Mouse (Mus musculus) adrenal gland, adult 8-10 months (tissue): ENCODE measurements around the gene Lmbrd2. TPM values are rescaled to one million over a fixed set of nuclear protein-coding genes. Genes with fewer than 3 reads are reported as not detected.

ENCODE experiments used
- DNase-seq: peaks from one replicate; pipeline ENCODE4 v3.0.0; 2022
- total RNA-seq, 4 experiments: library from RNA; stranded (reverse); gene quantifications; 2 replicates each; pipeline ENCODE4 v1.2.4; 2022

The Lmbrd2 gene
- 10 to 100 TPM; 26.3 to 35.9 (median 34.2) TPM for total RNA-seq

DNA sequence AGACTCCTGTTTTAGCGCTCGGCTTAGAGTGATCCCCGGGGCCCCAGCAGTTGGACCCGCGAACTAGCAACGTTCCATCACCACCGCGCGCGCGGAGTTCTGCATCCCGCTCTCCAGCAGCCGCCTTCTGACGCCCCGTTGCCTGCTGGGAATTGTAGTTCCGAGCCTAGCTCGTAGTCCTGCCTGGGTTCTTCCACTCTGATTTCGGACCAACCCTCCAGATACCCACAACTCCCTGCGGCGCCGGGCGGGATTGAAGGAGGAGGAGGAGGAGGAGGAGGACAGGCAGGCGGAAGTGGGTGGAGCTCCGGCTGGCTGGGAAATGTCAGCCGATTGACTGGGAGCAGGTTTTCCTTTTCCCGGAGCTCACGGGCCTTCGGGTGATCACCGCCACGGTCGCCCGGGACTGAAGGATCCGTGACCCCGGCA, at the start of gene Lmbrd2:
Gene Lmbrd2 (plus strand): TSS at position 299 of the 429 bp plus-strand sequence.
- peak; percentile 97 for DNase-seq

DNA sequence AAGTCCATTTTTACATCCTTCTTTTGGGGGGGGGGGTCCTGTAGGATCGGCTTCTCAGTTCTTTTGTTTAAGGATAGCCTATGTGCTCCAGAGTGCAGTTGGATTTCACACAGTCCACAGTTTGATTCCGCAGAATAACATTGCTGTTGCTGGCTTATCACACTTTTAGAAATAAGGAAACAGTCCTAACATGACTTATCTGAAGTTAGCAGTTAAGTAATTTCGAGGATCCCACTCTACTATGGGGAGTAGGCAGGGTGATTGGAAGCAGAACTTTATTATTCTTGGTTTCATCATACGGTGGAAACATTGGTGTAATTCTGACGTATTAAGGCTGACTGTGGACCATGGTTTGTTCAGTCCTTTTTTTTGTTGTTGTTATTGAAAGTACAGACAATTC, 49.7 kb upstream of the Lmbrd2 start:
- no peak for DNase-seq

DNA sequence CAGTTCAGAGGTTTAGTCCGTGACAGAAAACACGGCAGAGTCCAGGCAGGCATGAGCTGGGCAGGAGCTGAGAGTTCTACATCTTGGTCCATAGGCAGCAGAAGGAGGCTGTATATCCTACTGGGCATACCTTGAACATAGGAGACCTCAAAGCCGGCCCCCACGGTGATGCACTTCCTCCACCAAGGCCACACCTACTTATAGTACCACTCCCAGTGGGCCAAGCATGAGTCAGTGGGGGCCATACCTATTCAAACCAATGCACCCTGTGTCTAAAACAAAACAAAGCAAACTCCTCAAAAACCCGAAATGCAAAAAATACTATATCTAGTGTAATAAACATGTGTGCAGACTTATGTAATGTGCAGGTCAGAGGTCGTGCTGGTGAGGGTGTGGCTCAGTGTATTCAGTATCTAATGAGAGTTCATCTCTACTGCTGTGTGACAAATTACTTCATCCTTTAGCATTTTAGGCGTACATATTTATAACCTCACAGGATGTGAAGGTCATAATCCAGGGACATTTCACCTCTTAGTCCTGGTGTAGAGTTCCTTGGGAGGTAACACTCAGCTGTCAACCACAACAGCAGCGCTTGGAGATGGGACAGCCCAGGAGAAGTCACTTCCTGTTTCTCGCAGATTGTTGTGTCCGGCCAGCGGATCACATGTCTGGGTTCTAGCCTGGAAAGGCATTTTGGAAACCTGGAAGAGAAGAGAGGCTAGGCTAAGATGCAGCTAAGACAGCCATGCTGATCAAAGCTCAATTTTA, 46.6 kb upstream of the Lmbrd2 start:
- no peak for DNase-seq

DNA sequence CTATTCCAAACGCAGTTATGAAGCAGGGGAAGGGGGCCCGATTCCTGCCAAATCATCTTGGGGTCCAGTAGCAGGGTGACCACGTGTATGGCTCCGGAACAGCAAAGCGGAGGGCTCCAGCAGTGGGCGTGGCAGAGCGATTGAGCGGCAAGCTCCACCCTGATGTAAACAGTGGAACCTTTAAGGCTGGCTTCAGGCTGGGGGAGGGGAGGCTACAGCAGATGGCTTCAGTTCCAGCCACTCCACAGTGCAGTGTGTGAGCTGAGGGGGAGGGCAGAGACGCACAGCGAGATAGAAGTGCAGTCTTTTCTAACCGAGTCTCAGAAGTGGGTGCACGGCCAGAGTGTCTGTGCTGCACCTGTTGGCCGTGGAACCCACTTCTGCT, 46.0 kb upstream of the Lmbrd2 start:
- no peak for DNase-seq

DNA sequence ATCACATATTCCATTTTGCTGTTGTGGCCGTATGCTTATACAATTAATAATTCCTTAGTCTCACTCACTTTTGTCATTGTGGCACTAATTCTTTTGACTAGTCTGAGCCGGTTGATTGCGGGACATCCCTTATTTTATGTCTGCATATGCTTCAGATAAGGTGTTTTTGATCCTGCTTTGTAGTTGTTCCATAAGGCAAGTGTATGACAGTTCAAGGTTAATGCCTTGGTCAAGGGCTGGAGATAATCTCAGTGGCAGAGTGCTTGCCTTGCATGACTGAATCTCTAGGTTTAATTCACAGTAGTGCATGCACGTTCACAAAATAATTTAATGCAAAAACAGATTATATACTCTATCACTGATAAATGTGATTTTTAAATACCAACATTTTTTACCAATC, 43.5 kb upstream of the Lmbrd2 start:
- DNase-seq, result no peak

DNA sequence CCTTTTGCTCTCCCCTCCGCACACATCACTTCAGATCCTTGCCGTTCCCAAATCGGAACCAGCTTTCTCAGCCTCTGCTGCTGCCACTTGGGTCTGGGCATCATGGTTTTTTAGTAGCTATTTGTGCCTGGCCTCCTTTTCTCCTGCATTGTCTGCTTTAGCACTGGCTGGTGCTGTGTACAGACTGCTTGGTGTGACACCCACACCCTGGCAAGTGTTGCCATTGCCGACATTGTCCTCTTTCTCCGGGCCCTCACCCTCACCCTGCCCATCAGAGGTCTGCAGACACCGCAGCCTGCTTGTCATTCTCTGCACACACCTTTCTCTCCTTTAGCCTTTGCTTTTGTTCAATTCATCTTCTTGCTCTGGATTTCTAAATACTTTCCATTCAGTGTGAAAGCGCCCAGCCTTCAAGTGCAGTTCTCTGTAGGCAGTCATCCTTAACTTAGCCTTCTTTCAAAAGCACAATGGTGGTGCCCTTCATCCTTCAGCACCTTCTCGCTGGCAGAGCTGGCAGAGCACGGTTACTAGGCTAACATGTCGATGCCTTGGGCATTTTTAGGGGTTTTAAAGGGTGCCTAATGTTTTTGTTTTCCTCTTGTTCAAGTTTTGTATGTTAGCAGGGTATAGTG, 39.8 kb upstream of the Lmbrd2 start:
- no peak for DNase-seq

DNA sequence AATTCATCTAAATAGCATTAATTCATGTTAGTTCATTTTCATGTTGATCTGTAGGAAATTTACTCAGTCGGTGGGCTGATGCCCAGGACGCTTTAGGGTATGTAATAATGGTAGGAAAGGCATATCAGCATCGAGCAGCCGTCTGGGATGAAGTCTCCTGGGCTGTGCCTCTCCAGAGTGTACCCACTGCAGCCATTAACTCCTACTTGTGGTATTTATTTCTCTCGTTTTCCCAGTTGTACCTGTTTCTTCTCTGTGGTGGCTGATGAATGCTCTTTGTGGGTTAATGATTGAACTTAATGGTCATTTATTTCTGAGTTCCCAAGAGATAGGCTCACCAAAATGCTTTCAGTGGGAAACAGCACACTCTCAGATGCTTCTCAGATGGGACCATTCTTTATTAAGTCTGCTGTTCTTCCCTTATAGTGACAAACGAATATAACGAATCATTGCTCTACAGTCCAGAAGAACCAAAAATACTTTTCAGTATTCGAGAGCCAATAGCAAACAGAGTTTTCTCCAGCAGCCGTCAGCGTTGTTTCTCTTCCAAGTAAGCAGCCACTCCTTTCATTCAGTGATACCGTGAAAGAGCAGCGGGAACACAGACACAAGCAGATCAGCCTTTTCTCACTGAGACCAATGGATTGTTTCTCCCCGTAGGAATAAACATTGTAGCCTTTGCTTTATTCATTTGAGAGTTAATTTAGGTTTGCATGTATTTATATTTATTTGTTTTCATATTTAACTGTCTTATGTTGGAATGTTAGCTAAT, 33.9 kb upstream of the Lmbrd2 start:
- no peak for DNase-seq

DNA sequence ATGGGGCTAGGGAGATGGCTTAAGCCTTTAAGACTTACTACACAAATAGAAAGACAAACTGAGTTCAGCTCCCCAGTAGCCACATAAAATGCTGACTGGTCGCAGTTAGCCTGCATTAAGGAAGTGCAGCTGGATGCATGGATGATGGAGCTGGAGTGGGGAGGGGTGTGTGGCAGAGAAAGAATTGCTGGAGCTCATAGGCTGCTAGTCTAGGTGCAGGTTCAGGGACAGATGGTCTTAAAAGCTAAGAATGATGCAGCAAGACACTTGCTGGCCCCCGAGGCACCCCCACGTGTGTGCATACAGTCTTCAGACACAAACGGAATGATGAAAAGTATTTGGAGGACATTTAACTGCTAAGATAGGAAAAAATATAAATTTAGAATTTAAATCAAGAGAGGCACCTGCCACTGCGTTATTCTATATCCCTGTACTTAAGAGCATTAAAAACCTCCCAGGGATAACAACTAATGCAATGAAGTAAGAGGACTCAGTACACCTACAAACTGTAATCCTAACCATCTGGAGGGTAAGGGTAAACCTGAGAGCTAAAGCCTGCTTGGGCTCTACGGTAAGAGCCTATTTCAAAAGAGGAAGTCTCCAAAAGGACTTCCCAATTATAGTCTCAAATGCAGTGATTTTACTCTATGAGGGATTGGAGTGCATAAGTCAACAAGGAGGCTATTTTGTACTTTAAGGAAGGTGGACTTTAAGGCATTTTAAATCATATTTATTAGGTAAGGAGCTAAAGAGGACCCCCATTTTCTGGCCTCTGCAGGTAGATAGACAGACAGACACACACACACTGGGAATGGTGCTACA, 29.6 kb upstream of the Lmbrd2 start:
- DNase-seq, result no peak

DNA sequence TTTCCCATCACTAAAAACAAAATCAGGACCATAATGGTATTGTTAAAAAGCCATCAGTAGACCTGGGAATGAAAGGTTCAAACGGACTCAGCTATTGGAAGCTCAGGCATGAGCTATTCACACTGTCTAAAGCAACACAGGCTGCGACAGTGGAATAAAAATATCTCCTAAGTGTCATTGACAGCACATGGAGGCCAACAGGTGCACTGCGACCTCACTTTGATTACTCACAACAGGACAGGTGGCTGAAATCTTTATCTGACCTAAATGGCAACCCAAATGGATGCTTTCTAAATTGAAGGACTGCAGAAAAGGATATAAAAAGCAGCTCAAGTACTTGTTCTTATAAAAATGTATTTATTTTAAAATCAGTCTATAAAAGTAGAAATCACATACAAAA, 28.7 kb upstream of the Lmbrd2 start:
- no peak for DNase-seq

DNA sequence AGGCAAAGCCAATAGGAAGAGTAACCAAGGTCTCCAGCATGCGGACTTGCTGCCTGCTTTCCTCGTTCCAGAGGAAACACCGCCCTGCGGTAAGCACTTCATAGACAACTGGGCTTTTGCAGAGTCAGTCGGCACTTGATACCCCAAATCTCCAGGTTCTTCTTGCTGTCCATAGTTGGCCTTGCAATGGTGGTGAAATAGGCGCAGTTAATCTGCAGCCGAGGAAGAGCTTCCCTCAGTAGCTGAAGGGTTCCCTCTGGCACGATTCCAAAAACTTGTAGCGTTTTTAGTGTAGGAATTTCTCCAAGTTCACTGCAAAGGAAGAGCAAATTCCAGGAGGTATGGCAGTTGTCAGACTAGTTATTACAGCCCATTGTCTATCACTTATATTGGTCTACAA, 26.8 kb upstream of the Lmbrd2 start:
- DNase-seq, result no peak

DNA sequence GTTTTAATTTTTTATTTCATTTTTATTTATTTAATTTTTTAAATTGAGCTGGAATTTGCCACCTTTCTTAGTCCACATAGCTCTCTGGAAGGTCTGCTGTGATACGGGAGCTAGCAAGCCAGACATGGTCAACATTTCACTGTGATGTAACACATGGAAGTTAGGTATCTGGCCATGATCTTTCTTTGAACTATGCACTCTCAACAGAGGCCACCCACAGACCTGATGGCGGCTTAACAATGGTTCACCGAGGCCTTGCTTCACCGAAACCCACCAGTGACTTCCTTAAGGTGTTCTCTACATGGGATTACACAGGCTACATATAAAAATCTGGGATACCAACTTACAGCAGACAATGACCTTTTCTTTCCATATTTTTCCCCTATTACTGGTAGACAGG, 26.2 kb upstream of the Lmbrd2 start:
- no peak for DNase-seq

DNA sequence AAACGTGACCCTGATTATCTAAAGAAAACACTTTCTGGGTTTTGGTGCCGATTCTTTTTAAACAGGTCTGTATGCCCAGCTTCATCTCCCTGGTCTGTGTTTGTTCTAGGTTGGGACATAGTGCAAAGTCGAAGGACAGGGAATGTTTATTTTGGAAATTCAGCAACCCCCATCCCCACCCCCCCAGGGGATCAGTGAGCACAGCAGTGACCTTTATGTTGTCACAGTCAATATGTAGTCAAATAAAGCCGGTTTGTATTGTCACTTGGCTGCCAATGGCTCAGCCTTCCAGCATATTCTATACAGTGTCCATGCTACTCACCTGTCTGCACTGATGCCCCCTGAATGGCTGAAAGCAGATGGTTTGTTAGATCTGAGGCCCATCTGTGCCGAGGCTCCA, 25.8 kb upstream of the Lmbrd2 start:
- DNase-seq, result no peak

DNA sequence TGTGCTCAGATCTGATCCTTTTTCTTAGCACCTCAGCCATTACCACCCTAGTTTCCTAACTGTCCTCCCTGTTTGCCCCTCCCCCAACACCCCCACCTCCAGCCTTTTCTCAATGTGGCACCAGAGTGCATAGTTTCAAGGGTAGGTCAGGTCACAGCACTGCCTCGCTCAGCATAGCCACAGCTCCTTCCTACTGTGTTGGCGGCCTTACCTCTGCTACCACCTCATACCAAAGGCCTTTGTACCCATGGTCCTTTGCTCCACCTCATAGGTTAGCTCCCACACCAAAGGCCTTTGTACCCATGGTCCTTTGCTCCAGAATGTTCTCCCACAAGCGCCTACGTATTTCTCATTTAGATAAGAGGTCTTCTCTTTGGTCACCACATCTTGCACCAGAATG, 21.5 kb upstream of the Lmbrd2 start:
- DNase-seq, result no peak

DNA sequence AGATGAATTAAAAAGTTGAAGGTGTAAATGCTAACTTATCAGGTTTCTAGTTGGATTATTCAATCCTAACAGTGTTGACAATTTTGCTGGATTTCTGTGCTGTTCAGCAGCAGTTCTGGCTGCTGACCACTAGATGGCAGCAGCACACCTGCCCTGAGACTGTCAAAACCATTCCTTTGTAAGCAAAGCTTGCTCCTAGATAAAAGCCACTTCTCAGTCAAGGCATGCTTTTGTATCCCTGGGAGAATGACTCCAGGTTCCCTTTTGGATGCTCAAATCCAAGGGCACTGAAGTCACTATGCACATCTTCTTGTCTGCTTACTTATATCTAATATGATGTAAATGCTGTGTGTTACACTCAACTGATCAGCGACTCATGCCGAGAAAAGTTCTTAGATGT, 20.3 kb upstream of the Lmbrd2 start:
- peak; percentile 26 for DNase-seq

DNA sequence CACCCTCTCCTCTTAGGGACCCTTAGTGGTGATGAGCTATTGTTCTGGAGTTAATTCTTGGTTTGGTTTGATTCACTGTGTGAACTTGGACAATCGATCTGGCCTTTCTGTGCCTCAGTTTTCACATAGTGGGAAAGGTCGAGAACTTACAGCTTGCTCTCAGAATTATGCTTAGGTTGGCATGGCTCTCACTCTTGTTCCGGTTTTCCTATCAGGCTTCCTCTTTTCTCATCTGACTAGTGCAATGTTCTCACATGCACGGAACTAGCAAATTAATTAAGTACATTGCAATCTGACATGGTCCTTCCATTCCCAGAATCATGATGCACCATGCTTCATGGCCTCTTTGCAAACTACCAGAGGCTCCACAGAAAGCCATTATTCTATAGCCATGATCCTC, 17.4 kb upstream of the Lmbrd2 start:
- DNase-seq, result no peak

DNA sequence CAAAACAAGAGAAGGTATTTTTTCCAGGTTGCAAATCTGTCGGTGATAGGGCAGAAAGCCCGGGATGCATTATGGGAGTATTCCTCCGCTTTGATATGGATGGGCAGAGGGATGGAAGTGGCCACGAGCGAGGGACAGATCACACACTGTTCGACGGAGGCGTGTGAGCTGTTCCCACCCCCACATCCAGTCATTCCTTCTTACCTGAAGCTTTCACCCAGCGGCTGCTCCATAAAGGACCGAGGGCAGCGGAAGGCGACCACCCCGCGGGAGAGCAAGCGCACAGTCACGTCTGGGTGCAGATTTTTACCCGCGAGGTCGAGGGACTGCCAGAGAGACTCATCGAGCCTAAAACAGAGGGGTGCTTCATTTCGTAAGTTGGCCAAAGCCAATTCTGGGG, 15.5 kb upstream of the Lmbrd2 start:
- DNase-seq, result no peak

DNA sequence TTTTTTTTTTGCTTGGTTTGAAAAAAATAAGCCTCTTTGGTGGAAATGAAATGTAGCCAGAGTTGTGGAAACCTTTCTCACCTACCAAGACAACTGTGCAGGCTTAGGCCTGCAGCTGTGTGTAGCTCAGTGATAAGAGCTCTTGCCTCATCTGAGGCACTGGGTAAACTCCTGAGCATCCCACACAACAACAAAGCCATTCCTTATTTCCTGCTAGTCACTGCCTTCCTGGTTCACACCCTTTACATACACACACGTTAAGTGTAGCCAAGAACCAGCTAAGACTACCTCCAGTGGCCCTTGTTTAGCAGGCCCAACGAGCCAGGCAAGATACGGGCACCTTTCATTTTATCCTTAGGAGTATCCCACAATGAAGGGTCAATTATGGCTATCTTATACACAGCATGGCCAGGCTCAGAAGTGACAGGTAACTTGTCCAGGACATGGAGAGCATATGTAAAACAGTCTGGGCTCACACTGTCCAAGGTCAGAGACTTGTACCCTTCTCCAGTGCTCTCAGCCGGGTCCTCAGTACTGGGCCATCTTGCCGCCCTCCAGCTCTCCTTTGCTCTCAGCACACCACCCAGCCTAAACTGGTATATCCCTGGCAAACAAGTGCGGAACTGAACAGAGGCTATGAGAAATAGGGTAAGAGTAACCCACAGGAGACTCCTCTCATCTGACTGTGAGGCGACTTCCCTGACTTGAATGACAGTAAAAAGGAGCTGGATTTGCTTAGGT, 13.1 kb upstream of the Lmbrd2 start:
- DNase-seq, result no peak

DNA sequence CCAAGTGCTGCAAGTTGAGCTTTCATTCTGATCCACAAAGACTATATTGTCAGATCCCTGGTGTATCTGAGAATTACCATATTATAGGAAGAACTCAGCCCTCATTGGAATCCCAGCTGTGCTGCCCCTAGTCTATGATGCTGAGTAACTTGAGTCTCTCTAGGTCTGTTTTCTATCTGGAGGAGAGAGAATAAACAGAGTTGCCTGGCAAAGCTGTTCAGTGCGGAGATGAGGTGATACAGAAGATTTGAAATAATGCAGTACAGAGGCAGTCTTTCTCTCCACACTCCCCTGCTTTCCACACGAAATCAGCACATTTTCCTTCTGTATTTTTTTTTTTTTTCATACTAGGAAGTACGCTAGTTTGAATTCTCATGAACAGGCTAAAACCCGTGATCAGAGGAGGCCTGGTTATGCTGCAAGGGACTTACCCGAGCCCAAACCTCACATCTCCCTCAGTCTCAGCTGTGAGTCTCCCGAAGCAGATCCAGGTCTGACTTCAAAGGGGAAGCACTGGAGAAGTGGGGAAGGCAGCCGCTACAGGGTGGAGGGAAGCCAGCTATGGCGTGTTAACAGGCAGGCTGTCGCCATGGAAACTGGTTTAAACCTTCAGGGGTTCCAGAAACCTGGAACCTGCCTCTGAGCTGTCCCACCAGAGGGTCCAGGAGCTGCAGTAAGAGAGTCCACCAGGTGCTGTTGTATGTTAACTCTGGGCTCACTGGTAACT, 9.4 kb upstream of the Lmbrd2 start:
- DNase-seq, result no peak

DNA sequence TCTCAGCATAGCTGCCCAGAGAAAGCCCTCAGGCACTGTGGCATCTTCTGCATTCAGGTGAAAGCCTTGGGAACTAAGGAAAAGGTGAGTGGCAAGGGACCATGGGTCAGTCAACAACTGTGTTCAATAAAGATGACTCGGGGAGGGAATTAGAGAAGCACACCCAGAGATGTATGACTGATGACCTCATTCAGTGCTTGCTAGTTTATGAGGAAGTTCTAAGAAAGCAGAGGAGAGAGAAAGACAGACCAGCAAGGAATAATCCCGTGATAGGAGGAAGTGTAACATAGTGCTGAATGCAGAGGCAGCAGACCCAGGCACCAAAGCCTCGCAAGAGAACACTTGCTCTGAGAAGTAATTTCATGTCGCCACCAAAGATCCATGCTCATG, 8.9 kb upstream of the Lmbrd2 start:
- no peak for DNase-seq

DNA sequence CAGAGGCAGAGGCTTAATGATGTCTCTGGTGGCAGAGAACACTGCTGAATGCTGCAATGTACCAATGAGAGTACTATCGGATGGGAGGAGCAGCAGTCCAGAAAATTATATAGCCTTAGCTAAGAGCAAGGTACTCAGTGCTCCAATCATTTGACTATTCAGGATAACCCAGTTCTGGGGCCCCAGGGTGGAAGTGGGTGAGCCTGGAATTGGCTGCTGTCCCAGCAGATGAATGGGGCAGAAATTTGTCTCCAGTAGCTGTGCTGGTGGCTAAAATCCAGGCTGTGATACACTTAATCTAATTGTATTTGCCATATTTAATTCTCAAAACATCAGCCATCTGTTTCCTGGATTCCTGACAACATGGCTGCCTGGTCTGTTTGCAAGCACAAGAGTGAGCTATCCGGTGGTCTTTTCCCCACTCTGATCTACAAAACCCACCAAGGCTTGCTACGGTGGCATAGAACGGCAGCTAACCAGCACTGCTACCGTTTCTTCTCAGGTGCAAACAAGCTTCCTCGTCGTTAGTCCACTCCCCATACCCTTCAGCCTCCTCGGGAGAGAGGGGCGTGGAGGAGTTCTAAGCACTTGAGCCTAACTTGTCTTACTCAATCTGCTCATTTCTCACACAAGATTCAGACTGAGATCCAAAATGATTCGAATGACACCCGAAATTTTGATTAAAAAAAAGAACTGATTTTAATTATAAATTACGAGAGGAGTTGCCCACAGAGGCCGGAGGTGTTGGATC, 7.5 kb upstream of the Lmbrd2 start:
- no peak for DNase-seq
